Mouse (Mus musculus) cortical plate, adult 2 months (tissue): ENCODE data around the gene Cd47.

Experiments used
- CTCF ChIP-seq: fragments of 200-500 bp; IDR thresholded peaks from 2 replicates; pipeline ENCODE4 v1.5.1; 2011; ENCODE audit warnings: mild to moderate bottlenecking, control low read depth, low read length; ENCODE audit not compliant: insufficient read depth; ENCODE audit errors: extremely low read depth
- POLR2A ChIP-seq: fragments of 200-500 bp; IDR thresholded peaks from 2 replicates; pipeline ENCODE4 v1.6.1; 2011; ENCODE audit warnings: mild to moderate bottlenecking, low read length, control low read depth; ENCODE audit not compliant: insufficient read depth; ENCODE audit errors: extremely low read depth

- TF ChIP-seq CTCF (no peak), POLR2A (no peak)
Measured at GRCm38 (mm10) chr16:49920191-49920590, 119.9 kb downstream of the Cd47 start.
